Mouse (Mus musculus) CH12.LX (cell line): ENCODE measurements around the gene Med25. TPM values are rescaled to one million over a fixed set of nuclear protein-coding genes. Genes with fewer than 3 reads are reported as not detected.

Experiments
- DNase-seq: peaks from one replicate; pipeline ENCODE4 v3.0.0-alpha.2; 2013; ENCODE audit errors: extremely low read depth
- H3K27ac ChIP-seq: 2 replicates; pipeline ENCODE4 v1.5.1; 2012; ENCODE audit warnings: low read depth, mild to moderate bottlenecking, control low read depth, moderate library complexity; ENCODE audit not compliant: insufficient read depth
- H3K27me3 ChIP-seq: replicated peaks from 2 replicates; pipeline ENCODE3; 2012; ENCODE audit warnings: inconsistent platforms
- H3K36me3 ChIP-seq, 2 experiments: replicated peaks in 1 of 2; 2 replicates each; pipeline versions ENCODE3 to v1.6.1; 2012; ENCODE audit warnings: inconsistent platforms in 1 of 2, low read length in 1 of 2, mild to moderate bottlenecking in 1 of 2, mixed read lengths in 1 of 2, moderate library complexity in 1 of 2; ENCODE audit not compliant: control insufficient read depth in 1 of 2, insufficient read depth in 1 of 2
- H3K4me1 ChIP-seq, 2 experiments: 2 replicates each; pipeline ENCODE4 v1.6.1; 2012; ENCODE audit warnings: inconsistent platforms in 1 of 2, moderate library complexity in 1 of 2; ENCODE audit not compliant: insufficient read depth in 2 of 2, control insufficient read depth in 1 of 2
- H3K4me2 ChIP-seq: 2 replicates; pipeline ENCODE4 v1.6.1; 2012; ENCODE audit warnings: low read depth, mild to moderate bottlenecking, control low read depth; ENCODE audit not compliant: poor library complexity, insufficient read depth, severe bottlenecking
- H3K4me3 ChIP-seq, 3 experiments: fragments of 150-350 bp in 1 of 3; sonication (generic) in 1 of 3; replicated peaks in 1 of 3; 2 replicates each; pipeline versions ENCODE3 to v1.5.1; 2011 to 2012; ENCODE audit warnings: low read depth in 2 of 3, low read length in 2 of 3, mild to moderate bottlenecking in 2 of 3, moderate library complexity in 2 of 3, control low read depth in 1 of 3, improper control_type of control experiment in 1 of 3, inconsistent platforms in 1 of 3, mixed read lengths in 1 of 3; ENCODE audit not compliant: poor library complexity in 1 of 3
- H3K79me2 ChIP-seq: replicated peaks from 2 replicates; pipeline ENCODE4 v1.6.1; 2012; ENCODE audit warnings: mild to moderate bottlenecking, moderate library complexity; ENCODE audit not compliant: control insufficient read depth, poor library complexity, insufficient read depth, severe bottlenecking; ENCODE audit errors: extremely low read depth
- H3K9ac ChIP-seq: 2 replicates; pipeline ENCODE4 v1.6.1; 2012; ENCODE audit warnings: low read depth, mild to moderate bottlenecking, control low read depth, moderate library complexity; ENCODE audit not compliant: insufficient read depth
- H3K9me3 ChIP-seq: replicated peaks from 2 replicates; pipeline ENCODE3; 2012; ENCODE audit warnings: low read length, inconsistent platforms, mixed read lengths
- BHLHE40 ChIP-seq: IDR thresholded peaks from 2 replicates; pipeline ENCODE4 v1.6.1; 2011; ENCODE audit warnings: mild to moderate bottlenecking, low read depth, low read length, improper control_type of control experiment
- CHD2 ChIP-seq: IDR thresholded peaks from 2 replicates; pipeline ENCODE4 v1.6.1; 2011; ENCODE audit warnings: low read length, improper control_type of control experiment
- CTCF ChIP-seq, 2 experiments: IDR thresholded peaks in 1 of 2; conservative IDR thresholded peaks in 1 of 2; 2 replicates each; pipeline ENCODE4 v1.5.1; 2011 to 2012; ENCODE audit warnings: low read depth in 2 of 2, low read length in 2 of 2, improper control_type of control experiment in 1 of 2, inconsistent platforms in 1 of 2, mild to moderate bottlenecking in 1 of 2, moderate library complexity in 1 of 2
- ELF1 ChIP-seq: IDR thresholded peaks from 2 replicates; pipeline ENCODE4 v1.6.1; 2014; ENCODE audit warnings: low read depth, mild to moderate bottlenecking, inconsistent platforms, low read length, improper control_type of control experiment
- ETS1 ChIP-seq: conservative IDR thresholded peaks from 2 replicates; pipeline ENCODE4 v1.6.1; 2012; ENCODE audit warnings: low read depth, mild to moderate bottlenecking, inconsistent platforms, low read length, improper control_type of control experiment, moderate library complexity
- GABPA ChIP-seq: IDR thresholded peaks from 2 replicates; pipeline ENCODE4 v1.6.1; 2012; ENCODE audit warnings: low read depth, low read length, improper control_type of control experiment, inconsistent platforms; ENCODE audit not compliant: insufficient replicate concordance
- IRF4 ChIP-seq: IDR thresholded peaks from 2 replicates; pipeline ENCODE4 v1.6.1; 2014; ENCODE audit warnings: low read depth, mild to moderate bottlenecking, inconsistent platforms, low read length, improper control_type of control experiment
- JUN ChIP-seq: IDR thresholded peaks from 2 replicates; pipeline ENCODE4 v1.6.1; 2011; ENCODE audit warnings: low read depth, mild to moderate bottlenecking, low read length, improper control_type of control experiment, moderate library complexity; ENCODE audit not compliant: insufficient read depth
- JUND ChIP-seq: conservative IDR thresholded peaks from 2 replicates; pipeline ENCODE4 v1.6.1; 2011; ENCODE audit warnings: low read depth, low read length, improper control_type of control experiment
- KAT2A ChIP-seq: IDR thresholded peaks from 2 replicates; pipeline ENCODE4 v1.6.1; 2012; ENCODE audit warnings: low read length, improper control_type of control experiment, inconsistent platforms; ENCODE audit not compliant: insufficient replicate concordance
- MAFK ChIP-seq: IDR thresholded peaks from 2 replicates; pipeline ENCODE4 v1.6.1; 2011; ENCODE audit warnings: low read length, improper control_type of control experiment; ENCODE audit not compliant: insufficient replicate concordance
- MAX ChIP-seq: IDR thresholded peaks from 2 replicates; pipeline ENCODE4 v1.6.1; 2011; ENCODE audit warnings: low read length, improper control_type of control experiment
- MXI1 ChIP-seq: IDR thresholded peaks from 2 replicates; pipeline ENCODE4 v1.6.1; 2011; ENCODE audit warnings: mild to moderate bottlenecking, low read depth, low read length, improper control_type of control experiment
- NELFE ChIP-seq: IDR thresholded peaks from 2 replicates; pipeline ENCODE4 v1.6.1; 2011; ENCODE audit warnings: low read depth, low read length, improper control_type of control experiment
- NRF1 ChIP-seq: IDR thresholded peaks from 2 replicates; pipeline ENCODE4 v1.6.1; 2014; ENCODE audit warnings: low read depth, mild to moderate bottlenecking, inconsistent platforms, low read length, improper control_type of control experiment, moderate library complexity
- POLR2A ChIP-seq: IDR thresholded peaks from 2 replicates; pipeline ENCODE4 v1.6.1; 2011; ENCODE audit warnings: low read depth, mild to moderate bottlenecking, improper control_type of control experiment, low read length
- POLR2AphosphoS2 ChIP-seq: IDR thresholded peaks from 2 replicates; pipeline ENCODE4 v1.6.1; 2011; ENCODE audit warnings: low read depth, low read length, improper control_type of control experiment
- SIN3A ChIP-seq: IDR thresholded peaks from 2 replicates; pipeline ENCODE4 v1.6.1; 2012; ENCODE audit warnings: low read length, improper control_type of control experiment, inconsistent platforms
- TCF12 ChIP-seq: IDR thresholded peaks from 2 replicates; pipeline ENCODE4 v1.6.1; 2014; ENCODE audit warnings: low read depth, mild to moderate bottlenecking, inconsistent platforms, low read length, improper control_type of control experiment
- UBTF ChIP-seq: IDR thresholded peaks from 2 replicates; pipeline ENCODE4 v1.6.1; 2012; ENCODE audit warnings: low read depth, mild to moderate bottlenecking, inconsistent platforms, low read length, improper control_type of control experiment, moderate library complexity
- USF1 ChIP-seq: IDR thresholded peaks from 2 replicates; pipeline ENCODE4 v1.6.1; 2014; ENCODE audit warnings: low read depth, mild to moderate bottlenecking, inconsistent platforms, low read length, improper control_type of control experiment
- ZC3H11A ChIP-seq: IDR thresholded peaks from 2 replicates; pipeline ENCODE4 v1.6.1; 2012; ENCODE audit warnings: low read depth, mild to moderate bottlenecking, inconsistent platforms, low read length, improper control_type of control experiment
- ZMIZ1 ChIP-seq: IDR thresholded peaks from 2 replicates; pipeline ENCODE4 v1.6.1; 2012; ENCODE audit warnings: low read depth, mild to moderate bottlenecking, inconsistent platforms, low read length, improper control_type of control experiment
- dilution Hi-C: fragments of 300-500 bp; cut with MboI; formaldehyde crosslinking; loops from 2 replicates; pipeline ENCODE4 v1.14.3; 2020; ENCODE audit warnings: low sequenced_read_pairs; ENCODE audit not compliant: extremely low pct_unique_long_range_greater_than_20kb, extremely low pct_ligation_motif_present
- in situ Hi-C: fragments of 300-500 bp; cut with MboI; formaldehyde crosslinking; loops from 3 replicates; pipeline ENCODE4 v1.14.3; 2019; ENCODE audit warnings: low sequenced_read_pairs, low pct_ligation_motif_present, low pct_unique_long_range_greater_than_20kb, mixed read lengths
- polyA plus RNA-seq: library from polyadenylated mRNA; unstranded; fragments of >175 nt; gene quantifications from 2 replicates; pipeline ENCODE4 v1.2.1, GENCODE M21; 2012; ENCODE audit warnings: low read depth; ENCODE audit not compliant: insufficient read length
- total RNA-seq, 2 experiments: library from RNA; depleted of rRNA; stranded (reverse); fragments of 300-350 nt in 1 of 2; fragments of >200 nt in 1 of 2; gene quantifications; 2 replicates each; pipeline ENCODE4 v1.2.3; 2012 to 2014

Gene Med25
- total and polyA plus RNA-seq, 3 experiments: 18.4 to 67.4 (median 56.7) TPM

GRCm38 (mm10) chr7:44832763-44833162 lies 59.7 kb downstream of the Med25 start:
- peaks cover 60% of the 10 kb centered on the region for H3K79me2 ChIP-seq
- H3K27ac ChIP-seq: peak overlapping the region; percentile 50
- in situ Hi-C loops: no loop called here
- DNase-seq: no peak
- 0 out of 2 replicates have a peak overlapping the region, but pooled peaks have one; percentile 12 for H3K4me2 ChIP-seq
- dilution Hi-C loops: no loop called here
- H3K9ac ChIP-seq: no peak overlapping the region; the same call in 1 of the 2 replicates
- H3K9me3 ChIP-seq: peaks cover 3% of the 10 kb centered on the region
- no peaks in the 10 kb centered on the region for H3K27me3 ChIP-seq
- peak overlapping the region in 1 of 3 experiments; percentile 17 for H3K4me3 ChIP-seq
- H3K4me1 ChIP-seq: peaks cover 42 to 96% of the 10 kb centered on the region in 2 experiments
- TF ChIP-seq KAT2A: no peak
- TF ChIP-seq NRF1: no peak
- TF ChIP-seq POLR2A: peak; percentile 27; the same call in 1 of the 2 replicates
- no peak for TF ChIP-seq SIN3A
- TF ChIP-seq BHLHE40: no peak
- H3K36me3 ChIP-seq: peaks cover 46 to 66% of the 10 kb centered on the region in 2 experiments

GRCm38 (mm10) chr7:44828706-44829105 lies 63.8 kb downstream of the Med25 start:
- DNase-seq: no peak
- H3K79me2 ChIP-seq: peaks cover 92% of the 10 kb centered on the region
- H3K4me2 ChIP-seq: no peak overlapping the region
- peaks cover 41 to 98% of the 10 kb centered on the region in 2 experiments for H3K4me1 ChIP-seq
- H3K27me3 ChIP-seq: no peaks in the 10 kb centered on the region
- no peaks in the 10 kb centered on the region for H3K9me3 ChIP-seq
- no peak for TF ChIP-seq UBTF
- TF ChIP-seq ETS1: no peak
- TF ChIP-seq ZC3H11A: no peak
- TF ChIP-seq ZMIZ1: no peak
- TF ChIP-seq GABPA: no peak
- no peak for TF ChIP-seq MAX
- TF ChIP-seq USF1: no peak
- no peak for TF ChIP-seq KAT2A
- TF ChIP-seq CHD2: no peak
- dilution Hi-C loops: no loop called here
- no peak overlapping the region for H3K27ac ChIP-seq
- peaks cover 58 to 84% of the 10 kb centered on the region in 2 experiments for H3K36me3 ChIP-seq
- in situ Hi-C loops: no loop called here
- no peak overlapping the region for H3K4me3 ChIP-seq
- H3K9ac ChIP-seq: no peak overlapping the region

GRCm38 (mm10) chr7:44826771-44827170 lies 65.7 kb downstream of the Med25 start:
- no peak overlapping the region; the same call in 1 of the 2 replicates for H3K27ac ChIP-seq
- peaks cover 51 to 86% of the 10 kb centered on the region in 2 experiments for H3K36me3 ChIP-seq
- H3K79me2 ChIP-seq: peaks cover 96% of the 10 kb centered on the region
- H3K4me2 ChIP-seq: no peak overlapping the region
- H3K27me3 ChIP-seq: no peaks in the 10 kb centered on the region
- H3K4me1 ChIP-seq: peaks cover 39 to 93% of the 10 kb centered on the region in 2 experiments
- H3K9ac ChIP-seq: no peak overlapping the region
- in situ Hi-C loops (no loop called here), dilution Hi-C loops (no loop called here)
- no peak for DNase-seq
- H3K4me3 ChIP-seq: no peak overlapping the region
- H3K9me3 ChIP-seq: no peaks in the 10 kb centered on the region
- TF ChIP-seq USF1 (no peak), ELF1 (no peak), JUND (no peak), MAFK (no peak), BHLHE40 (no peak), KAT2A (no peak), NELFE (no peak), MXI1 (no peak), POLR2A (peak; percentile 18; the same call in 1 of the 2 replicates), IRF4 (no peak), POLR2AphosphoS2 (no peak), ZMIZ1 (0 out of 2 replicates have a peak, but pooled peaks have one; percentile 38), CTCF (conservative IDR thresholded peaks at IDR 0.05 in 1 of 2, IDR thresholded peaks at IDR 0.05 in 1 of 2; ENCODE audit: low read depth in 2 of 2, low read length in 2 of 2) (no peak), SIN3A (no peak), JUN (no peak), TCF12 (no peak)
